Mouse (Mus musculus) bone marrow macrophage, adult 2 months (primary cell): ENCODE data around the gene Arhgef28.

ENCODE experiments used
- CTCF ChIP-seq: IDR thresholded peaks from 2 replicates; pipeline ENCODE4 v1.5.1; 2012; ENCODE audit warnings: low read depth, mild to moderate bottlenecking, low read length, moderate library complexity
- POLR2A ChIP-seq: IDR thresholded peaks from 2 replicates; pipeline ENCODE4 v1.6.1; 2012; ENCODE audit warnings: mild to moderate bottlenecking, low read depth, low read length, borderline replicate concordance

DNA sequence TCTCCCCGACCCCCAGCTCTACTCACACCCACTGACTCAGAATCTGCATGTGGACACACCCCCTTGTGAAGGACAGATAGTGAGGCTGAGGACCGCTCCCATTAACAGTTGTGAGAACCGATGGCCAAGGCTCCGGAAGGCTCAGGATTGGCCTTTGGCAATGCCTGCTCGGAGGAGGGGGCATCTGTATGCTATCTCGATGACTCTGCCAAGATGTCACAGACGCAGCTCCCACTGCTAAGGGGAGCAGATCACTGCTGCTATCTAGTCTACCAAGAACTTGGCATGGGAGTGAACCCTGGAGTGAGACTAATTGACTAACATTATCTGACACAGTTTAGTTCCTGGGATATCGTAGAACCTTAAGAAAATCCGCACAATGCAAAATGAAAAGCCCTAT, 250.5 kb downstream of the Arhgef28 start:
- no peak for TF ChIP-seq CTCF
- TF ChIP-seq POLR2A: no peak
